Mouse (Mus musculus) heart, adult 2 months (tissue): ENCODE measurements around the gene Tac1.

Source experiments
- CTCF ChIP-seq: fragments of 200-600 bp; IDR thresholded peaks from 2 replicates; pipeline ENCODE4 v1.8.1; 2022; ENCODE audit warnings: antibody characterized with exemption, mild to moderate bottlenecking, moderate library complexity
- EP300 ChIP-seq: fragments of 200-500 bp; IDR thresholded peaks from 2 replicates; pipeline ENCODE4 v1.6.1; 2011; ENCODE audit warnings: low read depth, low read length, control low read depth; ENCODE audit not compliant: insufficient read depth
- POLR2A ChIP-seq: fragments of 200-500 bp; IDR thresholded peaks from 2 replicates; pipeline ENCODE4 v1.6.1; 2011; ENCODE audit warnings: mild to moderate bottlenecking, low read depth, low read length, control low read depth; ENCODE audit not compliant: insufficient read depth

GRCm38 (mm10) chr6:7564537-7564936, 9.9 kb downstream of the Tac1 start:
- TF ChIP-seq CTCF (no peak), EP300 (no peak), POLR2A (no peak)
